Mouse (Mus musculus) olfactory bulb, adult 2 months (tissue): ENCODE measurements around the gene Mfng.

Experiments
- CTCF ChIP-seq: fragments of 200-500 bp; IDR thresholded peaks from 2 replicates; pipeline ENCODE4 v1.5.1; 2012; ENCODE audit warnings: low read depth, mild to moderate bottlenecking, low read length, moderate library complexity; ENCODE audit not compliant: insufficient read depth
- POLR2A ChIP-seq: fragments of 200-500 bp; IDR thresholded peaks from 2 replicates; pipeline ENCODE4 v1.6.1; 2012; ENCODE audit warnings: mild to moderate bottlenecking, low read depth, low read length, moderate library complexity; ENCODE audit not compliant: insufficient read depth

DNA sequence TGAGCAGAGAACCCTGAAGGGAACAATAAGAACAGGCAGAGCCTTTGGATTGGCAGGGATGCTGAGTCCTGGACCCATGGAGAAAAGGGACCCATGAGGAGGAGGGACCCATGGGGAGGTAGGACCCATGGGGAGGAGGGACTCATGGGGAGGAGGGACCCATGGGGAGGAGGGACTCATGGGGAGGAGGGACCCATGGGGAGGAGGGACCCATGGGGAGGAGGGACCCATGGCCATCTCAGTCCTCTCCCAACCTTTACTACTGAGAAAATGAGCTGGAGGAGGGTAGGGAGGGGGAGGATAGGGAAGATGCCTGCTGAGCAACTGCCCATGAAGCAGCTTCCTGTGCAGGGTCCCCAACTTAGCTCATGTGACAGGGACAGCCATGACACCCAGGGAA lies 20.3 kb downstream of the Mfng start:
- TF ChIP-seq POLR2A (no peak), CTCF (no peak)
